Mouse (Mus musculus): ENCODE measurements around the gene Cacng1.

Cacng1 gene

GRCm38 (mm10) chr11:107707897-107708610 is 8.3 kb downstream of the Cacng1 start:
- no peak for DNase-seq

GRCm38 (mm10) chr11:107705476-107706074 is 10.7 kb downstream of the Cacng1 start:
- DNase-seq: no peak

DNA sequence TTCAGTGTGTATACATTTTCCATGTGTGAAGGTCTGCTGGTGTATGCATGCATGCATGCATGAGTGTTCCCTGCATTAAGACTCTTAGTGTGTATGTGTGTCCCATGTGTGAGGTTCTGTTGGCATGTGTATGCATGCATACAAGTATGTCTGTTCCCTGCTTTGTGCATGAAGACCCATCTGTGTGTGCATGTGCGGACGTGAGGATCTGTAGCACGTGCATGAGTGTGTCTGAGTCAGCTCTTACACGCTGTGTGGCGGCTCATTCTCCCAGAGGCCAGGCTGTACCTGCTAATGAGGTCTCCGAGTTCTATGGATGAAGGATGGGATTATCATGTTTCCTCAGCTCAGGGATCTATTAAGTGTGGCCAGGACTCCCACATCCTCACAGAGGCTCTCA is 11.3 kb downstream of the Cacng1 start:
- no peak for DNase-seq

- no peak for DNase-seq
These were observed 12.8 kb downstream of the Cacng1 start for GRCm38 (mm10) chr11:107703272-107704134.

GRCm38 (mm10) chr11:107699967-107700366 is 16.4 kb downstream of the Cacng1 start:
- DNase-seq: no peak

DNA sequence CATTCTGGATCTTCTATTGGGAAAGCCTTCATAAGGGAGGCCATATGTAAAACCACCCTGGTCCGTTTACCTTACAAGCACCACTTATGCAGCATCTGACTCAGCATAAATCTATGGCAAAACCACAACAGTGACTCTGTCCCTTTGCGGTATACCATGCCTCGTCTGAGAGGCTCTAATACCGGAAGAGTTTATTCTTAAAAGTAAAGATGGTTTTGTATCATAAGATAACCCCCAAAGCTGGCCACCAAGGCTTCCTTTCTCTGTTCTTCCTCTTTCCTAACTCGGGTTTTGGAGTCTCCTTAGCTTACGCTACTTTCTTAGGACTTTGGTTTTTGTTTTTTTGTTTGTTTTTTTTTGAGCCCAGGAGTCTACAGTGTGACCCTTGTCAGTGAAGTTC is 23.0 kb downstream of the Cacng1 start:
- no peak for DNase-seq

DNA sequence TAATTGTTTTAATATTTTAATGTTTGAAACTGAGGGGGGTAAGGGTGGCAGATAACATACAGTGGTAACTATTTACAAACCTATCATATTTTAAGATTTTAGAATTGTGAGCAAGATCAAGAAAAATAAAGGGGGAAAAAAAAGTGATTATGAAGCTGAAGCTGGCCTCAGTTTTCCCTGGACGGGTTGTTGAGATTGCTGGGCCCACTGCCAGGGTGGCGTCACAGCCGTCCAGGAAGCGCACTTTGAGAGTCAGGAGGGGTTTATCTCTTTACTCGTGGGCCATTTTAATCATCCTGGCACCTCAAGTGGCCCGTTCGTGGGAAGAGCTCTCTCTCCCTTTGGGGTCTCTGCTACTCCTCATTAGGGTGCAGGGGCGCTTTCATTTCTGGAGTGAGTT is 24.8 kb downstream of the Cacng1 start:
- DNase-seq: no peak

GRCm38 (mm10) chr11:107688480-107688879 is 27.8 kb downstream of the Cacng1 start:
- DNase-seq: no peak

DNA sequence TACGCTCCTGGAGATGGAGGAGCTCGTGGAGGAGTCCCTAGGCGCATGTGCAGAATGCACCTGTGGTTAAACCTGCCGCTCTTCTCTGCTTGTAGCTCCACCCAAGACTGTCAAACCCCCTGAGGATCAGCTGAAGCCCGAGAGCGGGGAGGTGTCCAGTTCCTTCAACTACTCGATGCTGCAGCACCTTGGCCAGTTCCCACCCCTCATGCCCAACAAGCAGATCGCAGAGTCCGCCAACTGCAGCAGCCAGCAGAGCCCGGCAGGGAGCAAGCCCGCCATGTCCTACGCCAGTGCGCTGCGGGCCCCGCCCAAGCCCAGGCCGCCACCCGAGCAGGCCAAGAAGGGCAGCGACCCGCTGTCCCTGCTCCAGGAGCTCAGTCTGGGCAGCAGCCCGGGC is 30.0 kb downstream of the Cacng1 start:
- no peak for DNase-seq

- DNase-seq: no peak
These were observed 32.5 kb downstream of the Cacng1 start for GRCm38 (mm10) chr11:107683544-107684465.

GRCm38 (mm10) chr11:107682694-107683355 is 33.5 kb downstream of the Cacng1 start:
- no peak for DNase-seq

DNA sequence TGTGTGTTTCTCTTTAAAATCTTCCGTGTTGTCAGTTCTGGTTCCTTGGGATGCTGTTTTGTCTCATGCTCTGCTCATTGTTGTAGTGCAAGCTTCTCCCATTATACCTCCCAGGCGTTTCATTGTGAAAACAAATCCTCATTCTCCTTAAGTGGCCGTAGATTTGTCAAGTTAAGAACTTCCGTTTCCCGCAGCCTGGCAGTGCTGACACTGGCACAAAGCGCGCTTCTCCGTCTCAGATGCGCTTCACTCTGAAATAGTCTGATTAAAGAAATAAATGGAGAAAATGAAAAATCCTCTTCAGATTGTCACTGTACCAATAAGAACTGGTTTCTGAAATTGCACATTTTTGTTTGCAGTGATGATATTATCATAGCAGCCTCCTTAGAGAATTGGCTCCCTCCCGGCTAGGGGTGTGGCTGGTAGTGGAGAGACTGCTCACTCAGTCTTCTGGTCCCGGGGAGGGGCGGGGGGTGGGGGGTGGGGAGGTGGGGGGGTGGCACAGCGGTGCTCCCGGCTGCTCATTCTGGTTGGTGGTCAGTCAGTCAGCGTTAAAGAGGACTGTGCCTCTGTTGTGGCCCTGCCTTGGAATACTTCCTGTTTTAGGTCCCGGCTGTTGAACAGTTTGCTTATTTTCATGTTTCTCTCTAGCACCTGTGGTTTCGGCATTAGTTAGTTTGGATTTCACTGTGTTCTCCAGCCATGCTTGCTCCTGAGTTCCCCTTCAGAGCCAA is 39.9 kb downstream of the Cacng1 start:
- no peak for DNase-seq

GRCm38 (mm10) chr11:107675246-107675645 is 41.1 kb downstream of the Cacng1 start:
- no peak for DNase-seq

DNA sequence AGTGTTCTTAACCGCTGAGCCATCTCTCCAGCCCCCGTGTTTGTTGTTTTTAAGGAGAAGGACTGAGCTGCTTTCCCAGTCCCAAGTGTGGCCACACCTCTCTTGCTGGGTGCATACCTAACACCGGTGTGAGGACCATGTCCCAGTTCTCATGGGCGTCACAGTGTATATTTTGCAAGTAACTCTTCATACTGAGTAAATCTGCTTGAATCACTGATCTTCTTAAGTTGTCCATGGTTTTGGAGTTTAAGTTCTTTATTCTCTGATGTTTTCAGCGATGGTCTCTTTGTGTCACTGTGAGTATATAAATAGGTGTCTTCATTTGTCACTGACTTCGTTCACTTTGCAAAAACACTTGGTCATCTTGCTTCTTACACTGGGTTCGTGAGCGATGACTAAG is 41.7 kb downstream of the Cacng1 start:
- DNase-seq: no peak

DNA sequence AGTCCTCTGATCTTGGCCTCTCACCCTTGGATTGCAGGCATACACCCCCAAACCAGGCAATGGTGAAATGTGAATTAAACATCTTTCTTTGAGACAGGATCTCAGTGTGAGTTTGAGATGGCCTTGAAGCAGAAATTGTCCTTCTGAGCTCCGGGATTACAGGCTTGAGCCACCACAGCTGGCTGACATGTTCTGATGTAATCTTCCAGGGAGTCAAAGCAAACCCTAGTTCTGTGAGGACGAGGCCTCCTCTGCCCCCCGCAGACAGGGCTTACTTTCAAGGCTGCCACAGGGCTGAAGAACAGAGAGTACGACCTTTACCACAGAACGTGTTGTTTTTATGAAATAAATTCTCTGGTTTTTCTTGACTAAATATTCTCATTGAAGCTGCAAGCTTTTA is 42.3 kb downstream of the Cacng1 start:
- DNase-seq: no peak

GRCm38 (mm10) chr11:107668977-107669376 is 47.3 kb downstream of the Cacng1 start:
- DNase-seq: no peak

GRCm38 (mm10) chr11:107668223-107668622 is 48.1 kb downstream of the Cacng1 start:
- DNase-seq: no peak

GRCm38 (mm10) chr11:107667542-107667941 is 48.8 kb downstream of the Cacng1 start:
- DNase-seq: no peak

GRCm38 (mm10) chr11:107662666-107663065 is 53.7 kb downstream of the Cacng1 start:
- DNase-seq: no peak

DNA sequence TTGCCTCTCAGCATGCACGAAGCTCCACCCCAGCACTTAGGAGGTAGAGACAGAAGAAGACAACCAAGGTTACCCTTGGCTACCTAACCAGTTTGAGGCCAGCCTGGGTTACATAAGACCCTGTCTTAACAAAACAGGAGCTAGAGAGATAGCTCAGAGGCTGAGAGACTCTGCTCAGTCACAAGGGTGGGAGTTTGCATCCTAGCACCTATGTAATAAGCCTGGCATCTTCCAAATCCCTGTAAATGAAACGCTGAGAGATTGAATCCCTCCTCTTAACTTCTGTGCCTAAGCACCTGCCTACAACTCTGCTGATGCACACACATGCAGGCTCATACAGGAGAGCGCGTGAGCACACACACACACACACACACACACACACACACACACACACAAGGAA is 55.9 kb downstream of the Cacng1 start:
- no peak for DNase-seq

- no peak for DNase-seq
These were observed 59.2 kb downstream of the Cacng1 start for GRCm38 (mm10) chr11:107657117-107657516.
